Mouse (Mus musculus) cerebellum, adult 2 months (tissue): ENCODE measurements at regions not wholly inside any gene's neighbourhood (a gene's known extent, or its start where the extent isn't known, plus 50 kb on each side); places are given as distances from the start of the nearest gene placed in this dataset.

Source experiments
- DNase-seq, 2 experiments: peaks; one replicate each; pipeline ENCODE4 v3.0.0; 2021
- H3K27ac ChIP-seq: fragments of 200-500 bp; 2 replicates; pipeline ENCODE4 v1.5.1; 2012; ENCODE audit warnings: low read length, control low read depth, inconsistent platforms; ENCODE audit not compliant: insufficient read depth
- H3K27me3 ChIP-seq: fragments of 200-500 bp; 2 replicates; pipeline ENCODE4 v1.6.1; 2012; ENCODE audit warnings: inconsistent platforms, mild to moderate bottlenecking, low read length, moderate library complexity; ENCODE audit not compliant: control insufficient read depth, insufficient read depth
- H3K4me1 ChIP-seq: fragments of 200-500 bp; 2 replicates; pipeline ENCODE4 v1.6.1; 2011; ENCODE audit warnings: low read length; ENCODE audit not compliant: control insufficient read depth, insufficient read depth
- H3K4me3 ChIP-seq: fragments of 200-500 bp; replicated peaks from 2 replicates; pipeline ENCODE3; 2011; ENCODE audit warnings: mild to moderate bottlenecking, low read depth, low read length, control low read depth; ENCODE audit not compliant: insufficient read depth
- CTCF ChIP-seq: fragments of 200-500 bp; IDR thresholded peaks from 2 replicates; pipeline ENCODE4 v1.5.1; 2011; ENCODE audit warnings: low read depth, mild to moderate bottlenecking, control low read depth, low read length, moderate library complexity, borderline replicate concordance; ENCODE audit not compliant: insufficient read depth
- POLR2A ChIP-seq: fragments of 200-500 bp; IDR thresholded peaks from 2 replicates; pipeline ENCODE4 v1.6.1; 2011; ENCODE audit warnings: low read length, control low read depth, borderline replicate concordance; ENCODE audit not compliant: insufficient read depth
- WGBS: fragments of 180-500 bp; shearing (Covaris S2); methylation state at CpG from one replicate; pipeline ENCODE4 v1.1.7; 2018; 5-methylcytosine and 5-hydroxymethylcytosine counted together

- DNase-seq: no peak
- Histone ChIP-seq H3K4me1 (no peaks in the 10 kb centered on the region), H3K27me3 (no peaks in the 10 kb centered on the region), H3K4me3 (no peak overlapping the region), H3K27ac (no peak overlapping the region)
- TF ChIP-seq POLR2A: no peak
- no peak for TF ChIP-seq CTCF
- whole genome bisulfite sequencing: 82% methylated on average over 4 of the region's 4 CpGs
Observed at GRCm38 (mm10) chr8:91930520-91930919, 128.7 kb upstream of the Irx3 start.

- 87% methylated on average over 8 of the region's 8 CpGs for WGBS
- Histone ChIP-seq H3K27ac (no peak overlapping the region), H3K4me3 (no peak overlapping the region), H3K27me3 (no peaks in the 10 kb centered on the region), H3K4me1 (no peaks in the 10 kb centered on the region)
- TF ChIP-seq CTCF (no peak), POLR2A (no peak)
- no peak for DNase-seq
Observed at GRCm38 (mm10) chr8:91925968-91926524, 124.2 kb upstream of the Irx3 start.

DNA sequence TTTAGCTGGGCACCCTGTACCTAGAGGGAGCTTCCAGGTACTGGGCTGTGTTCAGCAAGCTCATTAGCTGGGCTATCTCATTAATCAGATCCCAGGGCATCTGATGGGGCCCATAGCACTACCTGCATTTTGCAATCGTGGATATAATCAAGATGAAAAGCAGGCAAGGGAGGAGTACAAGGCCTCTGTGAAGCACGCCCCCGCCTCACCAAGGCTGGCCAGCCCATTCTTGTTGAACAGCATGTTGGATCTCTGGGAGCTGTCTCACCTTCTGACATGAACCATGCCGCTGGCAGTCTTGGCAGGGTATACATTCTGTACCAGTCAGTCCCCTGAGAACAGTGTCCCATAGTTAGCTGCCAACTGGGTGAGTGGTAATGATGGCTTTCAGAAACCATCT, 122.3 kb upstream of the Irx3 start:
- H3K4me1 ChIP-seq: no peaks in the 10 kb centered on the region
- DNase-seq: no peak
- H3K4me3 ChIP-seq: no peak overlapping the region
- no peaks in the 10 kb centered on the region for H3K27me3 ChIP-seq
- WGBS: 86% methylated on average over 4 of the region's 4 CpGs
- H3K27ac ChIP-seq: no peak overlapping the region
- TF ChIP-seq CTCF (no peak), POLR2A (no peak)

GRCm38 (mm10) chr8:91922211-91922874, 120.5 kb upstream of the Irx3 start:
- WGBS: 85% methylated on average over 3 of the region's 3 CpGs
- no peak overlapping the region for H3K27ac ChIP-seq
- H3K27me3 ChIP-seq: no peaks in the 10 kb centered on the region
- no peak overlapping the region for H3K4me3 ChIP-seq
- H3K4me1 ChIP-seq: no peaks in the 10 kb centered on the region
- TF ChIP-seq POLR2A (no peak), CTCF (no peak)
- DNase-seq: no peak

GRCm38 (mm10) chr8:91917834-91918233, 116.0 kb upstream of the Irx3 start:
- Histone ChIP-seq H3K27me3 (no peaks in the 10 kb centered on the region), H3K4me3 (no peak overlapping the region), H3K27ac (no peak overlapping the region), H3K4me1 (no peaks in the 10 kb centered on the region)
- TF ChIP-seq POLR2A: no peak
- TF ChIP-seq CTCF: no peak
- DNase-seq: no peak
- WGBS: 36% methylated on average over 5 of the region's 5 CpGs

DNA sequence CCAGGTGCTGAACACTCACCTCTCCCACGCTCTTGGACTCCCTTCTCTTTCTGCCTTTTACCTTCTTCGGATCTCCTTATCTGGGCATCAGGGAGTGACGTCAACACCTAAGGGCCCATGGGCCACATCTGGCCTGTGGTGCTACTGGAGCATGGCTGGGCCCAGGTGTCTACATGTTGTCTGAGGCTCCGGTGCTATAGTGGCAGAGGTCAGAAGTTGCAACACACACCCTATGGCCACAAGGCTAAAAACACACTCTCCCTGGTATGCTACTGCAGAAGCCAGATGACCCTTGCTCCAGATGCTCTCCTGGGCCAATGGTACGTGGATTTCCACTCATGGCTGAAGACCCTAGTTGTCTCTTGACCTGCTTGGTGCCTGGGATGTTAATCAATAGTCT, 112.1 kb upstream of the Irx3 start:
- TF ChIP-seq POLR2A (no peak), CTCF (no peak)
- no peak overlapping the region for H3K4me3 ChIP-seq
- DNase-seq: no peak
- H3K27ac ChIP-seq: no peak overlapping the region
- no peaks in the 10 kb centered on the region for H3K4me1 ChIP-seq
- 93% methylated on average over 5 of the region's 5 CpGs for WGBS
- H3K27me3 ChIP-seq: no peaks in the 10 kb centered on the region

DNA sequence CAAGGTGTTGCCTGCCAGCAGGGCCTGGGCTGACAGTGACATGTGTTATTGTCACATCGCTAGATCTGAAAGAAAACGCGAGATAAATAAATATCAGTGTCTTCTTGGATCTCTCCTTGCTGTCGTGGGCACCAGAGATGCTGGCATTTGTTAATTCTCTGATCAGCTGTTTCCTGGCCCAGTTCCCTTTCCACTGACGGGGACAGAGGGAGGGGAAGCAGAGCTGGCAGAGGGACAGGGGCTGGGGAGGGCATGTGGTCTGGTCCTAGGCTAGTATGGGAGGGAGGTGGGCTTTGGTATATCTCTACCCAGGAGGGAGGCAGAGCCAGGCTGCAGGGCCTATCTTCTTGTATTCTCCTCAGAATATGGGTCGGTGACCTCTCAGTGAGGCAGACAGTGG, 111.3 kb upstream of the Irx3 start:
- DNase-seq: no peak
- TF ChIP-seq POLR2A (no peak), CTCF (no peak)
- Histone ChIP-seq H3K4me1 (no peaks in the 10 kb centered on the region), H3K4me3 (no peak overlapping the region), H3K27me3 (no peaks in the 10 kb centered on the region), H3K27ac (no peak overlapping the region)
- WGBS: 34% methylated on average over 6 of the region's 6 CpGs

DNA sequence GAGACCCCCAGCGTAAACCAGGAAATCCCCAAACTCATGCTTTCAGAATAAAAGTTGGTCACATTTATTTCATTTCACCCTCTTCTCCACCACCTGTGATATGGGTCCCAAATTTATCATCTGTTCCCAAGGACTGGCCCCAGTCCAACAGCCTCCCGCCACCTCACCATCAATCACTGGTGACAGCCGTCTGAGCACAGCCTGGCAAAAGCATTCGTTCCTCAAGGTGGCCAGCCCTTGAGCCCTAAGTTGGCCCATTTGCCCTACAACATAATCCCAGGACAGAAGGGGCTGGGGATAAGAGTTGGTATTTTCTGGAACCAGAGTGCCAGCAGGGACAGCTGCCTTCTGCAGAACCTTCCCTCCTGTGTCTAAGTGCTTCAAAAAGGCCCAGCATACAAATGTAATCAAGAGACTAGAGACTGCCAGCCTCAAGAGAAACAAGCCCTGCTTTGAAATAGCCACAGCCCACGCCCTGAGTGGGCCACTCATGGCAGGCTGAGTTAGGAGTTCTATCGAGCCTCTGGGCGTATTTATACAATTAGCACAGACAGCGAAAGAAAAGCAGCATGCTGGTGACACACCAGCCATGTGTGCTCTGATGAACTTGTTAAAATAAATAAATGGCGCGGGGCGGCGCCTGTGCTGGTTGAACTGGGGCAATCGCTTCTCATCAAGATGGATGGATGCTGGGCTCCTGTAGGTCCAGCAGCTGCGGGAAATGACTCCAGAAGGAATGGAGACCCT, 107.9 kb upstream of the Irx3 start:
- no peaks in the 10 kb centered on the region for H3K4me1 ChIP-seq
- WGBS: 41% methylated on average over 14 of the region's 14 CpGs
- DNase-seq: no peak
- H3K27ac ChIP-seq: no peak overlapping the region
- H3K4me3 ChIP-seq: no peak overlapping the region
- no peaks in the 10 kb centered on the region for H3K27me3 ChIP-seq
- TF ChIP-seq CTCF (no peak), POLR2A (no peak)

DNA sequence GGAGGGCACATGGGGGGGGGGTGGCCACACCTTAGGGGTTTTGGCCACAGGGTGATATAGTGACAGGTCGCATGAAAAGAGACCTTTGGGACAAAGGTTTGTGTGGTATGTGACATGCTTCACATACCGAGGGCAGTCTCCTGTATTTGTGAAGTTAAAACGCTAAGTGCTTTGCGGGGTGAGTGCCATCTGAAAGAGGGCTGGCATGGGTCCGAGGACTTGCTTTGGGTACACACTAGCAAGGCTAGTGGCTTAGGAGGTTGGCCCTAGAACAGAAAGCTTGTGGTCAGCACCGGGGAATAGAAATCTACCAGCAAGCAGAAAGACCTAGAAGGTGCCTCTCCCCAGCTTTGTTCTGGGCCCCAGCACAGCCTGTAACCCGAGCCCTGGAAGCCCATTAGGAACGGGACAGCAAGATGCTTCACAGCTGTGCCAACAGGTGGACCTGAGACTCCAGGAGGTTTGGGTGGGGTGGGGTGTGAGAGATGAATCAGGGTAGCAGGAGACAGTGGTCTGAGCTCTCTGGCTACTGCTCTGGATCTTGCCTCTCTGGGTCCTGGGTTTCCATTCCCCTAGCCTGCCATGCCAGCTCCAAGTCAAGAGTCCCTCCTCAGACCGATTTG, 107.0 kb upstream of the Irx3 start:
- 82% methylated on average over 9 of the region's 9 CpGs for WGBS
- Histone ChIP-seq H3K27ac (no peak overlapping the region), H3K4me3 (no peak overlapping the region), H3K4me1 (no peaks in the 10 kb centered on the region), H3K27me3 (no peaks in the 10 kb centered on the region)
- no peak for DNase-seq
- no peak for TF ChIP-seq CTCF
- TF ChIP-seq POLR2A: no peak
